Mouse (Mus musculus): Measurements from ENCODE around the gene Ncapd3. TPM values are rescaled to one million over a fixed set of nuclear protein-coding genes. Genes with fewer than 3 reads are reported as not detected.

Gene Ncapd3
- polyA plus RNA-seq, 1 experiment from 2014 or later: 25.9 TPM

DNA sequence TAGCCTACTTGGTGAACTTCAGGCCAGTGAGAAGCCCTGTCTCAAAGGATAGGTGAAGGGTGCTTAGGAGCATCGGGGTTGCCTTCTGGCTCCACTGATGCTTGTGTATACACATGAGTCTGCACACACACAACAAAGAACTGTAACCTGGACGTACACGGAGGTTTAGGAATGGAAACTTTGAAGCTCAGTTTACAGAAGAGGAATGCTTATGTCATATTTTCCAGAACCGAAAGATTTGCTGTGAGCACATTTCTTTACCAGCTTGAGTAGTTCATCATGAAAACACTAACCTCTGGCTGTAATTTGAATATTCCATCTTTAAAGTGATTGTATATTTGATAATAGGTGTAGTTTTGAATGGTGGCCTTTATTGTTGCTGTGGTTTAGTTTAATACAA, 40.9 kb downstream of the Ncapd3 start:
- Histone ChIP-seq H3K9ac (no peak overlapping the region), H3K36me3 (peaks cover 23% of the 10 kb centered on the region), H3K4me3 (replicated peaks) (no peak overlapping the region), H3K27me3 (replicated peaks) (no peaks in the 10 kb centered on the region), H3K9me3 (no peaks in the 10 kb centered on the region), H3K4me2 (replicated peaks) (no peak overlapping the region), H3K27ac (no peak overlapping the region), H3K4me1 (replicated peaks) (no peaks in the 10 kb centered on the region)
- WGBS: 88% methylated on average over 4 of the region's 4 CpGs
- ATAC-seq: no peak

DNA sequence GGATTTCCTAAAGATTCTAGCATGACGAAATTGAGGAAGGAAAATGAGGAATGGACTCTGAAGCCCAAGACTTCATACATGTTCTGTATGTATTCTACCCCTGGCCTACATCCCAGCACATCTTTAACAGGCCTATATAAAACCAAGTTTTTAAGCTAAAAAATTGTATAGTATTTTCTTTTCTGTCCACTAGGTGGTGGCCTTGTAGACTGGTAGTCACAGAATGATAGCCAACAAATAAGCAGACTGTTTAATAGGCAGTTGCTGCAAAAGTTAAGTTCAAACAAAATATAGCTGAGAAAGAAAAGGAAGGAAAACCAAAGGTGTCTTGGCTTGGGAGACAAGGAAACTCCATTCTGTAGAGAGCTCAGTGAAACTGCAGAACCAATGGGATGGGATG, 44.7 kb downstream of the Ncapd3 start:
- Histone ChIP-seq H3K4me3 (replicated peaks) (no peak overlapping the region), H3K36me3 (peaks cover 18% of the 10 kb centered on the region), H3K27me3 (replicated peaks) (no peaks in the 10 kb centered on the region), H3K9ac (no peak overlapping the region), H3K4me1 (replicated peaks) (no peaks in the 10 kb centered on the region), H3K9me3 (no peaks in the 10 kb centered on the region), H3K4me2 (replicated peaks) (no peak overlapping the region), H3K27ac (no peak overlapping the region)
- 82% methylated on average over 1 of the region's 1 CpGs for WGBS
- ATAC-seq: no peak

DNA sequence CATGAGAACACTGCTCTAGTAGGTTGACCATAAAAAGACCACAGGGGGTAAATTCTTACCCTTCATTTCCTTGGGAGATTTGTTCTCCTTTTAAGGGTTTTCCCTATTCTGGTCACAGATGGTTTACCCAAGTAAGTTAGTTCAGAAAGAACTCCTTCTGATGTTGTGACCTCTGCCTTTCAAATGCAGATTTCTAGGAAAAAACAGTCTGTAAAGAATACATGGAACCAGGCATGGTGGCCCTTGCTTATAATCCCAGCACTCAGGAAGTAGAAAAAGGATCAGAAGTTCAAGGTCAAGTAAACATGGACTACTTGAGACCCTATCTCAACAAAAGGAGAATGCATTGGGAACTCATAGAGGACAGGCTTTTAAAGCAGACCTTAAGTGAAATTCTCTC, 45.8 kb downstream of the Ncapd3 start:
- Histone ChIP-seq H3K27ac (no peak overlapping the region), H3K9ac (no peak overlapping the region), H3K36me3 (peaks cover 15% of the 10 kb centered on the region), H3K4me1 (replicated peaks) (no peaks in the 10 kb centered on the region), H3K4me2 (replicated peaks) (no peak overlapping the region), H3K4me3 (replicated peaks) (no peak overlapping the region), H3K27me3 (replicated peaks) (no peaks in the 10 kb centered on the region), H3K9me3 (no peaks in the 10 kb centered on the region)
- no peak for ATAC-seq

DNA sequence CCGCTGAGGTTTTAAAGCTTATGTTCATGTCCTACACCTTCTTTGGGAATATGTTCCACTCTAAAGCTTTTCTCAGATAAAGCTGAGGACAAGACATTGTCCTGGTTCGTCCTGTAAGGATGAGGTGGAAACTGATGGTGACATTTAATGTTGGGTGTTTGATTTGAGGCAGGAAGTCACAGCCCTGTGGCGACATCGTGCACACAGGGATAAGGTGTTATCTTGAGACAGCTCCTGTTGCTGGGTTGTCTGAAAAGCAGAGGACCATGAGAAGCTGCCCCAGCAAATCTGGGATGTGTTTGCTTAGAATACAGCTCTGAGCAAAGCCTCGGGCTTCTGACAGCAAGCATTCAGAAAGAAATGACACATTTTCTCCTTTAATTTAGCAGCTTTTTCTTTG, 56.3 kb downstream of the Ncapd3 start:
- H3K36me3 ChIP-seq: peaks cover 49% of the 10 kb centered on the region
- no peak overlapping the region for H3K4me3 ChIP-seq (replicated peaks)
- H3K9me3 ChIP-seq: no peaks in the 10 kb centered on the region
- H3K4me2 ChIP-seq (replicated peaks): no peak overlapping the region
- no peak for ATAC-seq
- H3K9ac ChIP-seq: no peak overlapping the region
- WGBS: 90% methylated on average over 5 of the region's 5 CpGs
- no peaks in the 10 kb centered on the region for H3K27me3 ChIP-seq (replicated peaks)
- H3K27ac ChIP-seq: no peak overlapping the region
- no peaks in the 10 kb centered on the region for H3K4me1 ChIP-seq (replicated peaks)

DNA sequence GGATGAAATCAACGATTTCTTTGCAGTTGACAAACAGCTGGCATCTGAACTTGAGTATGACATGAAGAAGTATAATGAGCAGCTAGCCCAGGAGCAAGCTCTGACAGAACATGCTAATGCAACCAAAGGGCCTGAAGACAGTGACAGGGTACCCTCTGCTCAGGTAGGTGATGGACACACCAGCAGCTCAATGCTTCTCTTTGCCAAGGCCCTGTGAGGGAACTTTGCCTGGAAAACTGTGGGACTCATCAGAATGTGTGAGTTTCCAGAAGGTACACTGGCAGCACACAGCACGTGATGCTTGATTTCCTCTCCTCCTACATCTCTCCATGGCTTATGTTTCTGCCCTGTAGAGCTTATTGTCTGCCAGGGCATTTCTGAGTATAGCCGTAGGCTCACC, 57.4 kb downstream of the Ncapd3 start:
- Histone ChIP-seq H3K27me3 (replicated peaks) (no peaks in the 10 kb centered on the region), H3K4me1 (replicated peaks) (no peaks in the 10 kb centered on the region), H3K36me3 (peaks cover 46% of the 10 kb centered on the region), H3K4me2 (replicated peaks) (no peak overlapping the region), H3K4me3 (replicated peaks) (no peak overlapping the region), H3K27ac (no peak overlapping the region), H3K9ac (no peak overlapping the region), H3K9me3 (no peaks in the 10 kb centered on the region)
- no peak for ATAC-seq
- 90% methylated on average over 3 of the region's 3 CpGs for WGBS

DNA sequence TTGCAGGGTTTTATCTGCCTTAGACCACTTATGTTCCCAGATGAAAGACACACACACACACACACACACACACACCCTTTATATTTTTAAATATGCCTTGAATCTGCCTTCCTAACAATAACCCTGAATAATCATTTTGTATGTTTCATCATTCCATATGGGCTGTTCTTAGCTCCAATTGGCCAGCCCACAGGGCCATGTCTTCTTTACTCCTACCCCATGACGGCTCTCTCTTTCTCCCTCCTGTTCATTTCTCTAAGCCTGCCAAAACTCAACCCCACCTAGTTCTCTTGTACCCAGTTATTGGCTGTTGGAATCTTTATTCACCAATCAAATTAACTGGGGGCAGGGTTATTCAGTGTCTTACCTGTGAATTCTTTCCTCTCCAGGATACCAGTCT, 60.2 kb downstream of the Ncapd3 start:
- 96% methylated on average over 1 of the region's 1 CpGs for WGBS
- no peak overlapping the region for H3K4me2 ChIP-seq (replicated peaks)
- H3K9me3 ChIP-seq: no peaks in the 10 kb centered on the region
- ATAC-seq: no peak
- no peak overlapping the region for H3K27ac ChIP-seq
- no peak overlapping the region for H3K4me3 ChIP-seq (replicated peaks)
- no peak overlapping the region for H3K9ac ChIP-seq
- H3K4me1 ChIP-seq (replicated peaks): no peaks in the 10 kb centered on the region
- H3K36me3 ChIP-seq: peaks cover 35% of the 10 kb centered on the region
- no peaks in the 10 kb centered on the region for H3K27me3 ChIP-seq (replicated peaks)

DNA sequence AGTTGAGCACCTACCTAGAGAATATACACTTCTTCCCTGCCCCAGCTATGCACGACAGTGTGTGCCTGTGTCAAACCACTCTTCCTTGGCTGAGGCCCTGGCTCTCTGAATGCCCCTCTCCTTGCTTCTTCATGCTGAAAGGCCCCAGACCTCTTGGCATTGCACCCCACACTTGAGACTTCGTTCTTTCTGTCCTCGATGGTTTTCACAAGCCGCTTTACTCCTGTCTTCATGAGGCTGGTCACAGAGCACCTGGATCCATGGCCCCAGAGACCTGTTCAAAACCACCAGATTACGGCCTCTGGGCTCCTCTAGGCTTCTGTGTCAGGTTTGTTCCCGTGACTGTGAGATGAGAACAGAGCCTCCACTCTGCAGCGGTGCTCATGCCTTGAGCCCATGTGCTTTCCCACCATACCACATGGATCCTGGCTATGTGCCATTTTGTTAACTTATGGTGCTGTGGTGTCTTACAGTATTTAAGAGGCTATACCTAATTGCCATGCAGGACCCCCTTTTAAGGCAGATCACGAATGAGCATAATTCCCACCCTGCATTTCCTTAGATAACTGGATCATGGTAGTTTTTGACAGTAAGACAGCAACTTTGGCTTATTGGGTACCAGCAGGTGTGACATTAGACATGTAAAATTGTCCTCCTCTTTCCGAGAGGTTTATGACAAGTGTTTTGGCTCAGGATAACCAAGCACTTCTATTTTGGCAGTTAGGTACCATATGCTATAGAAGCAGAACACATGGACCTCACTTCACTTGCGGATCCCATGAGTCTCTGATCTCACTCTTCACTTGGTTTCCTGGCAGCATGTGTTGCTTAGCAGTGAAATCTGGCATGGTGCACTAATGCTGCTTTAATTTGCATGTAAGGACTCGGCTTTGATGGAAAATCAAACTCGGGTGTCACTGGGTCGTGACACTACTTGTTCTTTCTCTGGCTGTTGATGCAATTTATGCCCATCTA, 61.1 kb downstream of the Ncapd3 start:
- WGBS: 90% methylated on average over 13 of the region's 13 CpGs
- no peak for ATAC-seq
- Histone ChIP-seq H3K9ac (no peak overlapping the region), H3K36me3 (peaks cover 31% of the 10 kb centered on the region), H3K4me1 (replicated peaks) (no peaks in the 10 kb centered on the region), H3K4me2 (replicated peaks) (no peak overlapping the region), H3K4me3 (replicated peaks) (no peak overlapping the region), H3K9me3 (no peaks in the 10 kb centered on the region), H3K27me3 (replicated peaks) (no peaks in the 10 kb centered on the region), H3K27ac (no peak overlapping the region)

DNA sequence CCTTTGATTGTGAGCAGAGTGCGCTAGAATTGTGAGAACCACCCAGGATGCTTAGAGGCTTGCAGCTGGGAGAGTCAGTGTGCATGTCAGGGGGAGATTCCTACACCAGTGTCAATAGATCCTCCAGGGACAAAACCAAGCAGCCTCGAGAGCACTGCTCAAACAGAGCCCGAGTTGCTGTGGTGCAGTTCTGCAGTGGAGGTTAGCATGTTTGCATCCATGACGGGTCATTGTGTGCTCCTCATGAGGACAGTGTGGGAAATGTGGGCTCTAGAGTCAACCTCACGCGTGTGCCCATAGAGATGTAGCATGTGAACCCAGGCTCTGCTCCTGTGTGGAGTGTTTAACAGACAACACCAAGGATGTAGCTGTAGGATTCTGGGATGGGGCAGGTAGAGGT, 62.9 kb downstream of the Ncapd3 start:
- Histone ChIP-seq H3K36me3 (peaks cover 18% of the 10 kb centered on the region), H3K9me3 (no peaks in the 10 kb centered on the region), H3K9ac (no peak overlapping the region), H3K4me3 (replicated peaks) (no peak overlapping the region), H3K27me3 (replicated peaks) (no peaks in the 10 kb centered on the region), H3K4me2 (replicated peaks) (no peak overlapping the region), H3K27ac (no peak overlapping the region), H3K4me1 (replicated peaks) (no peaks in the 10 kb centered on the region)
- no peak for ATAC-seq
- 90% methylated on average over 6 of the region's 6 CpGs for WGBS

DNA sequence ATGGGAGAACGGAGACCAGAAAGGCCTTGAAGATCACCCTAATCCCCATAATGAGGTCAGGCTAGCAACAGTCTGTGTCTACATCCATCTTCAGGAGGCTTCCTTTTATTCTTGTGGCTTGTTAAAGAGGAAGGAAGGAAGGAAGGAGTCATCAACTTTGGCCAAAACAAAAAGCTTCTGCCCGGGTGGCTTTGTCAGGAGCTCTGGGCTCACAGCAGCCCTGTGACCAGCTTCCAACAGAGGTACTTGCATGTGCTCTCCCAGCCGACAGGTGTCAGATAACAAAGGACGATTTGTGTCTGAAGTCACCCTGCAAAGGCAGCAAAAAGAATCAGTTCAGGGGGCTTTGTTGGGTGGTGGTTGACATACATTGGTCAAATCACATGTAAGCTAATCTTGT, 68.1 kb downstream of the Ncapd3 start:
- no peak for ATAC-seq
- Histone ChIP-seq H3K27ac (no peak overlapping the region), H3K4me3 (replicated peaks) (no peak overlapping the region), H3K4me2 (replicated peaks) (no peak overlapping the region), H3K36me3 (peaks cover 6% of the 10 kb centered on the region), H3K9ac (no peak overlapping the region), H3K27me3 (replicated peaks) (no peaks in the 10 kb centered on the region), H3K9me3 (no peaks in the 10 kb centered on the region), H3K4me1 (replicated peaks) (no peaks in the 10 kb centered on the region)
- WGBS: 55% methylated on average over 4 of the region's 4 CpGs

DNA sequence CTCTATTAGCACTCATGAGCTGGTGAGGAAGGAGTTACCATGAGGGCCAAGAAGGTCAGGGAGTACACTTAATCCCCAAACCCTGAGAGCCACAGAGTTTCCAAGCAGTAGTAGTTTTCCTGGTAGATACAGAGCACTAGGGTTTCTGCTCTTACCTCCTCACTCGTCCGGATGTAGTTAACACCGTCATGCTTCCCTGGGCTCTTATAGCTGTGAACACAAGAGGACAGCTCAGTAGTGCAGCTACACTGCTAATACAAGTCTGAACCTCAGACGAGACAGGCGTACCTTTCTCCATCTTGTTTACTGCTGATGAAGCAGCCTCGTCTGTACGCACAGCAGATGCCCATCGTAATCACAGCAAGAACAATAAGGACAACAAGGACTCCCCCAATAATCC, 68.6 kb downstream of the Ncapd3 start:
- Histone ChIP-seq H3K27ac (no peak overlapping the region), H3K9me3 (no peaks in the 10 kb centered on the region), H3K27me3 (replicated peaks) (no peaks in the 10 kb centered on the region), H3K9ac (no peak overlapping the region), H3K4me2 (replicated peaks) (no peak overlapping the region), H3K4me1 (replicated peaks) (no peaks in the 10 kb centered on the region), H3K36me3 (peaks cover 3% of the 10 kb centered on the region; the same call in 1 of the 2 replicates), H3K4me3 (replicated peaks) (no peak overlapping the region)
- no peak for ATAC-seq
- 84% methylated on average over 8 of the region's 8 CpGs for WGBS

DNA sequence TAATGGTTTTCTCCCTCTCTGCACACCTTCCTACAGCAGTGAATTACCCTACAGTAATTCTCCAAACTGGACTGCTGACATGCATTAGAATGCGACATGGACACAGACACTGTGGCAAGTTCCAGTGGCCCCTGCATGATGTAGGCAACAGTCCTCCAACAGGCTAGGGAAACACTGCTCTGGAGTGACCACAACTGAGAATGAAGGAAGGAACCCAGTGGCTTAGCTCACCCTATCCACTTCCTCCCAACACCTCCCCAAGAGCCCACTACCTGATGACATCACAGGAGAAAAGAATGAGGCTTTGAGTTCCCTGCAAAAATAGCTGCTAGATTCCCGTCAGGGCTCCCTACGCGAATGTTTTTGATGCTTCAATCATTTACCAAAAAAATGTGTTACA, 69.5 kb downstream of the Ncapd3 start:
- no peak overlapping the region for H3K27ac ChIP-seq

DNA sequence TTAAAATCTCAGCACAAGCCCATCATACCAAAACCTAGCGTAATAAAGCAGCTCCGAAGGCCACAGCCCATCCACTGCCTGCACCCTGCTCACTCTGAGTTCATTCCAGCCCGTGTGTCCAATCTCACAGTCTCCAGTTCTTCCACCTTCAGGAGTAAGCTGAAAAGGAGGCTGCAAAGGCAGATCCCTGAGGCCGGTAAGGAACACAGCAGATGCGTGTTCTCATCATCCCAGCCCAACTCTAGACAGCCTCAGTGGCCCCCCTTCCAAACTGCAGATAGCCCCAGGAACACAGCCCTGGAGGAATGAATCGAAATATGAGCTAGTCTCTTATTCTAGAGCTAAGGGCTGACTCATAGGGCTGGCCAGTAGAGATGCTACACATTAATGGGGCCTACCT, 71.5 kb downstream of the Ncapd3 start:
- no peak overlapping the region for H3K4me3 ChIP-seq (replicated peaks)
- H3K9me3 ChIP-seq: no peaks in the 10 kb centered on the region
- no peak overlapping the region for H3K9ac ChIP-seq
- ATAC-seq: no peak
- 90% methylated on average over 6 of the region's 6 CpGs for WGBS
- H3K4me1 ChIP-seq (replicated peaks): no peaks in the 10 kb centered on the region
- H3K27ac ChIP-seq: no peak overlapping the region
- H3K36me3 ChIP-seq: peaks cover 3% of the 10 kb centered on the region; the same call in 1 of the 2 replicates
- no peaks in the 10 kb centered on the region for H3K27me3 ChIP-seq (replicated peaks)
- H3K4me2 ChIP-seq (replicated peaks): no peak overlapping the region

More for the DNA sequence above, 69.5 kb downstream of the Ncapd3 start:
- H3K36me3 ChIP-seq: peaks cover 3% of the 10 kb centered on the region; the same call in 1 of the 2 replicates
- no peak overlapping the region for H3K9ac ChIP-seq
- no peak overlapping the region for H3K4me3 ChIP-seq (replicated peaks)
- no peaks in the 10 kb centered on the region for H3K27me3 ChIP-seq (replicated peaks)
- no peak for ATAC-seq
- H3K4me2 ChIP-seq (replicated peaks): no peak overlapping the region
- whole genome bisulfite sequencing: 80% methylated on average over 4 of the region's 4 CpGs
- H3K9me3 ChIP-seq: no peaks in the 10 kb centered on the region
- no peaks in the 10 kb centered on the region for H3K4me1 ChIP-seq (replicated peaks)

DNA sequence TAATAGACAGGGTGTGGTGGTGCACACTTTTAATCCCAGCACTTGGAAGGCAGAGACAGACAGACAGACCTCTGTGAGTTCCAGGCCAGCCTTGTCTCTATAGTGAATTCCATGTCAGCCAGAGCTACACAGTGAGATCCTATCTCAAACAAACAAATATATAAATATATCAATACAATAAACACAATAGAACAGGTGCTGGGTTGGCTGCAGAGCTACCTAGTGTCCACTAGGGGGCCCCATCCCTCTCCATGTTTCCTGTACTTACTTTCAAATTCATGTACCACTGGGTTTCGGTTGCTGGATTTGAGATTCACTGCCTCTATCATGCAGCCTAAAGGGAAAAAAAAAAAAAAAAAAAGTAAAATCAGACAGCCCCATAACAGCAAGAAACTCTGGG, 76.1 kb downstream of the Ncapd3 start:
- Histone ChIP-seq H3K36me3 (no peaks in the 10 kb centered on the region), H3K4me3 (replicated peaks) (no peak overlapping the region), H3K27ac (no peak overlapping the region), H3K9me3 (no peaks in the 10 kb centered on the region), H3K27me3 (replicated peaks) (no peaks in the 10 kb centered on the region), H3K9ac (no peak overlapping the region), H3K4me1 (replicated peaks) (no peaks in the 10 kb centered on the region), H3K4me2 (replicated peaks) (no peak overlapping the region)
- WGBS: 65% methylated on average over 1 of the region's 1 CpGs
- ATAC-seq: no peak
